Mouse (Mus musculus) intestine, embryonic 16.5 days (tissue): ENCODE data around the gene Gtpbp1. TPM values are rescaled to one million over a fixed set of nuclear protein-coding genes. Genes with fewer than 3 reads are reported as not detected.

Source experiments
- ATAC-seq: fragments of 200-750 bp; cut with Nextera tagmentation; 2 replicates; pipeline ENCODE4 v1.8.0; 2017; ENCODE audit warnings: moderate TSS enrichment, moderate library complexity
- H3K27ac ChIP-seq: fragments of 300-500 bp; sonication (generic); 2 replicates; pipeline ENCODE4 v1.5.1; 2014; ENCODE audit warnings: mild to moderate bottlenecking, low read length
- H3K27me3 ChIP-seq: fragments of 300-500 bp; sonication (generic); replicated peaks from 2 replicates; pipeline ENCODE4 v1.6.1; 2014; ENCODE audit warnings: low read length, control low read depth, mixed read lengths; ENCODE audit not compliant: control insufficient read depth, insufficient read depth
- H3K36me3 ChIP-seq: fragments of 300-500 bp; sonication (generic); 2 replicates; pipeline ENCODE4 v1.6.1; 2014; ENCODE audit warnings: low read length, control low read depth; ENCODE audit not compliant: control insufficient read depth, insufficient read depth
- H3K4me1 ChIP-seq: fragments of 300-500 bp; sonication (generic); 2 replicates; pipeline ENCODE4 v1.6.1; 2014; ENCODE audit warnings: low read length, control low read depth, mixed read lengths; ENCODE audit not compliant: control insufficient read depth, insufficient read depth
- H3K4me2 ChIP-seq: fragments of 300-500 bp; sonication (generic); 2 replicates; pipeline ENCODE4 v1.6.1; 2014; ENCODE audit warnings: low read depth, low read length, control low read depth
- H3K4me3 ChIP-seq: fragments of 300-500 bp; sonication (generic); 2 replicates; pipeline ENCODE4 v1.5.1; 2014; ENCODE audit warnings: mild to moderate bottlenecking, low read length
- H3K9ac ChIP-seq: fragments of 300-500 bp; sonication (generic); 2 replicates; pipeline ENCODE4 v1.6.1; 2014; ENCODE audit warnings: low read depth, low read length
- H3K9me3 ChIP-seq: fragments of 300-500 bp; sonication (generic); 2 replicates; pipeline ENCODE4 v1.6.1; 2016; ENCODE audit warnings: low read length, control low read depth; ENCODE audit not compliant: control insufficient read depth
- WGBS: fragments of 180-500 bp; shearing (Covaris S2); extraction: QIAGEN DNeasy Blood & Tissue Kit; methylation state at CpG from one replicate; pipeline ENCODE4 v1.1.7; 2014; 5-methylcytosine and 5-hydroxymethylcytosine counted together
- polyA plus RNA-seq: library from polyadenylated mRNA; unstranded; fragments of >200 nt; fragmentation: Nextera tagmentation; extraction: Ambion mirVana; gene quantifications from 2 replicates; pipeline ENCODE4 v1.2.1, GENCODE M21; 2015

Gene Gtpbp1
- polyA plus RNA-seq, 1 experiment from 2014 or later: 25.3 TPM

DNA sequence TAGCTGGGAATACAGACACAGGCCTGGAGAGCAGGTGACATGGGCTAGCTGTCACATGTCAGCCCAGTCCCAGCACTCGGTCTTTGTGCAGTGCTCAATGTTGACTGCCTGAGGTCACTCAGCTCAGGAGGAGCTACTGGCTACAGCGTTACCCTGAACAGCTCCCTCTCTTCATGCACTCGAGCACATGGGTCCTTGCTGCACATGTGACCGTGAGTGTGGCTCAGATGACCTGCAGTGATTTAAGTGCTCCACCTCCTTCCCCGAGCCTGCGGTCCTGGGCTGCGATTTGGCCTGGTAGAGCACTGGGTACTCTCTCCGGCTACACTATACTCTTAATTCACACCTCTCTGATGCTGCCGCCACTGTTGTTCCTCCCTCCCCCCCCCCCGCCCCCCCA lies 75.5 kb downstream of the Gtpbp1 start:
- Histone ChIP-seq H3K27ac (no peak overlapping the region), H3K9me3 (no peaks in the 10 kb centered on the region), H3K4me1 (0 out of 2 replicates have a peak, but pooled peaks cover 4% of the 10 kb centered on the region), H3K9ac (no peak overlapping the region), H3K4me3 (no peak overlapping the region), H3K4me2 (no peak overlapping the region), H3K36me3 (no peaks in the 10 kb centered on the region), H3K27me3 (no peaks in the 10 kb centered on the region)
- ATAC-seq: no peak
- 50% methylated on average over 10 of the region's 10 CpGs for WGBS

GRCm38 (mm10) chr15:79766586-79767071 lies 76.0 kb downstream of the Gtpbp1 start:
- H3K27me3 ChIP-seq: no peaks in the 10 kb centered on the region
- no peak overlapping the region for H3K9ac ChIP-seq
- H3K36me3 ChIP-seq: no peaks in the 10 kb centered on the region
- WGBS: 82% methylated on average over 10 of the region's 10 CpGs
- H3K4me2 ChIP-seq: no peak overlapping the region
- no peaks in the 10 kb centered on the region for H3K9me3 ChIP-seq
- no peak for ATAC-seq
- no peak overlapping the region for H3K4me3 ChIP-seq
- H3K4me1 ChIP-seq: 0 out of 2 replicates have a peak, but pooled peaks cover 4% of the 10 kb centered on the region
- H3K27ac ChIP-seq: no peak overlapping the region

DNA sequence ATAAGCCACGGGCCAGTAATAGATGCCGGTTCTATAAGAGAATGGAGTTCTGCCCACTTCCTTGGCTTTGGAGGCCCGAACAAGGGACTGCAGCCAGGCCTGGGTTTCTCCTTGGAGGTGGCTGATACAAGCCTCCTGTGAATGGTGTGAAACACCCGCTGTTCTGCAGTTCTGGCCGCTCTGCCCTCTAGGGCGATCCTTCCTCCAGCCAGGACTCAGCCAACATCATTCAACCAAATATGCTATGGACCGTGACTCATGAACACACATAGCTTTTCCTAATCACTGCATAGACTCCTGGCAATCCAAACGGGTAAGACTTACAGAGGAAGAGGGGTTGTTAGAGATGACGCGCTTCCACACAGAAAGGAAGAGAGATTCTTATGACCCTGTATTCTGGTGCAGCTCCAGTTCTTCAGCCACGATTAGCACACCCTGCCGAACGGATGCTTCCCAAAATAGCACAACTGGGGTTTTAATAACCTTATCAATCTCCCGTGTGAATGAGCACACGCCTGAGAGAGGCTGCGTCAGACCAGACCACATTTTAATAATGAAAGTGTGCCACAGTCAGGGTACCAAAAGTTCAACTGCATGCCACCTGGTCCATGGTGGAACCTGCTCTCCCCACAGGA lies 76.8 kb downstream of the Gtpbp1 start:
- H3K4me2 ChIP-seq: no peak overlapping the region
- 76% methylated on average over 16 of the region's 16 CpGs for WGBS
- no peak overlapping the region for H3K27ac ChIP-seq
- 0 out of 2 replicates have a peak, but pooled peaks cover 4% of the 10 kb centered on the region for H3K4me1 ChIP-seq
- H3K36me3 ChIP-seq: no peaks in the 10 kb centered on the region
- no peak overlapping the region for H3K4me3 ChIP-seq
- H3K27me3 ChIP-seq: no peaks in the 10 kb centered on the region
- ATAC-seq: no peak
- no peak overlapping the region for H3K9ac ChIP-seq
- no peaks in the 10 kb centered on the region for H3K9me3 ChIP-seq

GRCm38 (mm10) chr15:79768302-79768701 lies 77.7 kb downstream of the Gtpbp1 start:
- no peaks in the 10 kb centered on the region for H3K9me3 ChIP-seq
- H3K4me1 ChIP-seq: peaks cover 7% of the 10 kb centered on the region
- no peak overlapping the region for H3K9ac ChIP-seq
- no peaks in the 10 kb centered on the region for H3K36me3 ChIP-seq
- WGBS: 70% methylated on average over 6 of the region's 6 CpGs
- H3K4me2 ChIP-seq: no peak overlapping the region
- H3K4me3 ChIP-seq: no peak overlapping the region
- H3K27me3 ChIP-seq: no peaks in the 10 kb centered on the region
- no peak overlapping the region for H3K27ac ChIP-seq
- ATAC-seq: no peak

- Histone ChIP-seq H3K27ac (no peak overlapping the region), H3K4me1 (peaks cover 12% of the 10 kb centered on the region), H3K9ac (no peak overlapping the region), H3K4me2 (no peak overlapping the region), H3K4me3 (no peak overlapping the region), H3K36me3 (no peaks in the 10 kb centered on the region), H3K9me3 (no peaks in the 10 kb centered on the region), H3K27me3 (no peaks in the 10 kb centered on the region)
- no peak for ATAC-seq
- WGBS: 76% methylated on average over 21 of the region's 21 CpGs
Measured at GRCm38 (mm10) chr15:79770629-79771240, 80.1 kb downstream of the Gtpbp1 start.

Other genes starting within 250 kb of the Gtpbp1 start
- gene Csnk1e, start 235.3 kb upstream of the Gtpbp1 start, polyA plus RNA-seq: 28.9 and 30.8 TPM in 2 replicates
- not detected in 2 replicates for gene Kcnj4, start 185.6 kb upstream of the Gtpbp1 start, polyA plus RNA-seq
- 72.5 and 74.5 TPM in 2 replicates for gene Kdelr3, start 174.4 kb upstream of the Gtpbp1 start, polyA plus RNA-seq
- 29.4 and 29.8 TPM in 2 replicates for gene Ddx17, start 144.1 kb upstream of the Gtpbp1 start, polyA plus RNA-seq
- 1.1 and 1.7 TPM in 2 replicates for gene Dmc1, start 85.7 kb upstream of the Gtpbp1 start, polyA plus RNA-seq
- 0.60 and 0.72 TPM in 2 replicates for gene Fam227a, start 31.9 kb upstream of the Gtpbp1 start, polyA plus RNA-seq
- gene Cby1, start 31.6 kb upstream of the Gtpbp1 start, polyA plus RNA-seq: 37.1 and 37.2 TPM in 2 replicates
- gene Tomm22, start 20.0 kb upstream of the Gtpbp1 start, polyA plus RNA-seq: 248 and 288 TPM in 2 replicates
- 14.1 and 17.0 TPM in 2 replicates for gene Josd1, start 2.9 kb upstream of the Gtpbp1 start, polyA plus RNA-seq
- gene Sun2, start 51.7 kb downstream of the Gtpbp1 start, polyA plus RNA-seq: 2.8 and 3.3 TPM in 2 replicates
- gene Dnal4, start 87.0 kb downstream of the Gtpbp1 start, polyA plus RNA-seq: 38.8 and 43.0 TPM in 2 replicates
- 1.3 and 1.8 TPM in 2 replicates for gene Nptxr, start 113.9 kb downstream of the Gtpbp1 start, polyA plus RNA-seq
- not detected in 2 replicates for gene Npcd, start 143.4 kb downstream of the Gtpbp1 start, polyA plus RNA-seq
- 31.4 and 31.6 TPM in 2 replicates for gene Cbx6, start 143.8 kb downstream of the Gtpbp1 start, polyA plus RNA-seq
- 12.9 and 16.2 TPM in 2 replicates for gene Apobec3, start 200.8 kb downstream of the Gtpbp1 start, polyA plus RNA-seq